Mouse (Mus musculus) testis, postnatal 10 days (tissue): ENCODE data around the gene Mfap1b.

Source experiments
- DNase-seq: peaks from one replicate; pipeline ENCODE4 v3.0.0; 2021; ENCODE audit warnings: low spot score

Gene Mfap1b

GRCm38 (mm10) chr2:121434854-121435253 lies 39.0 kb downstream of the Mfap1b start:
- DNase-seq = no peak

- no peak for DNase-seq
These were observed 48.0 kb downstream of the Mfap1b start for GRCm38 (mm10) chr2:121425890-121426289.

GRCm38 (mm10) chr2:121423166-121423565 lies 50.7 kb downstream of the Mfap1b start:
- DNase-seq = no peak

- no peak for DNase-seq
These were observed 55.4 kb downstream of the Mfap1b start for GRCm38 (mm10) chr2:121418476-121418875.

GRCm38 (mm10) chr2:121416356-121416755 lies 57.5 kb downstream of the Mfap1b start:
- no peak for DNase-seq

- no peak for DNase-seq
These were observed 58.3 kb downstream of the Mfap1b start for GRCm38 (mm10) chr2:121415591-121415990.

- no peak for DNase-seq
These were observed 58.8 kb downstream of the Mfap1b start for GRCm38 (mm10) chr2:121415103-121415502.

- DNase-seq = no peak
These were observed 59.7 kb downstream of the Mfap1b start for GRCm38 (mm10) chr2:121414139-121414685.

- peak; percentile 95 for DNase-seq
These were observed 60.4 kb downstream of the Mfap1b start, which contains the start of the genes Pdia3 and Catsper2 for GRCm38 (mm10) chr2:121413387-121414042. Gene Pdia3 (plus strand): TSS chr2:121413775. Gene Catsper2 (minus strand): TSS chr2:121413792.

- DNase-seq = no peak
These were observed 61.0 kb downstream of the Mfap1b start for GRCm38 (mm10) chr2:121412843-121413386.
